Mouse (Mus musculus) forebrain, postnatal 0 days (tissue): Measurements from ENCODE around the gene Gtpbp2. TPM values are rescaled to one million over a fixed set of nuclear protein-coding genes. Genes with fewer than 3 reads are reported as not detected.

Experiments
- ATAC-seq: fragments of 200-750 bp; cut with Nextera tagmentation; 2 replicates; pipeline ENCODE4 v1.8.0; 2017; ENCODE audit warnings: mild to moderate bottlenecking, moderate library complexity
- DNase-seq: peaks from one replicate; pipeline ENCODE4 v3.0.0-alpha.2; 2015
- H3K27ac ChIP-seq: fragments of 300-500 bp; sonication (generic); 2 replicates; pipeline ENCODE4 v1.5.1; 2014; ENCODE audit warnings: low read depth, mild to moderate bottlenecking, antibody characterized with exemption, low read length, moderate library complexity, mixed read lengths
- H3K27me3 ChIP-seq: fragments of 300-500 bp; sonication (generic); 2 replicates; pipeline ENCODE4 v1.6.1; 2014; ENCODE audit warnings: mild to moderate bottlenecking, low read length, mixed read lengths; ENCODE audit not compliant: insufficient read depth
- H3K36me3 ChIP-seq: fragments of 300-500 bp; sonication (generic); 2 replicates; pipeline ENCODE4 v1.6.1; 2014; ENCODE audit warnings: mild to moderate bottlenecking, moderate library complexity; ENCODE audit not compliant: insufficient read depth
- H3K4me1 ChIP-seq: fragments of 300-500 bp; sonication (generic); 2 replicates; pipeline ENCODE4 v1.6.1; 2014; ENCODE audit warnings: antibody characterized with exemption; ENCODE audit not compliant: insufficient read depth
- H3K4me2 ChIP-seq: fragments of 300-500 bp; sonication (generic); 2 replicates; pipeline ENCODE4 v1.6.1; 2014; ENCODE audit warnings: low read depth, mild to moderate bottlenecking, moderate library complexity
- H3K4me3 ChIP-seq: fragments of 300-500 bp; sonication (generic); 2 replicates; pipeline ENCODE4 v1.5.1; 2014; ENCODE audit warnings: low read depth, low read length, mixed read lengths
- H3K9ac ChIP-seq: fragments of 300-500 bp; sonication (generic); 2 replicates; pipeline ENCODE4 v1.6.1; 2014; ENCODE audit warnings: mild to moderate bottlenecking
- H3K9me3 ChIP-seq: fragments of 300-500 bp; sonication (generic); 2 replicates; pipeline ENCODE4 v1.6.1; 2016; ENCODE audit warnings: low read length
- CTCF ChIP-seq: sonication (generic); IDR thresholded peaks from 2 replicates; pipeline ENCODE4 v1.5.1; 2016; ENCODE audit warnings: antibody characterized with exemption, control low read depth, low read depth
- WGBS: fragments of 180-500 bp; shearing (Covaris S2); extraction: QIAGEN DNeasy Blood & Tissue Kit; methylation state at CpG from one replicate; pipeline ENCODE4 v1.1.7; 2014; 5-methylcytosine and 5-hydroxymethylcytosine counted together
- polyA plus RNA-seq: library from polyadenylated mRNA; unstranded; fragments of >200 nt; fragmentation: Nextera tagmentation; extraction: Ambion mirVana; gene quantifications from 2 replicates; pipeline ENCODE4 v1.2.1, GENCODE M21; 2015
- total RNA-seq: library from RNA; depleted of rRNA; stranded (reverse); fragments of >200 nt; gene quantifications from 2 replicates; pipeline ENCODE4 v1.2.3, GENCODE M21; 2014; rRNA removed

The Gtpbp2 gene
- total RNA-seq (79.0 and 91.8 TPM in 2 replicates), polyA plus RNA-seq (14.8 and 19.8 TPM in 2 replicates)

GRCm38 (mm10) chr17:46160686-46161085 lies at the start of gene Gtpbp2:
Gene Gtpbp2, plus strand, starts transcription at chr17:46161032.
- peak; percentile 99 for ATAC-seq
- Histone ChIP-seq H3K27me3 (no peaks in the 10 kb centered on the region), H3K36me3 (peaks cover 15% of the 10 kb centered on the region), H3K4me3 (peak within 1 kb of the TSS; percentile 54), H3K27ac (peak within 1 kb of the TSS; percentile 63), H3K9ac (peak within 1 kb of the TSS; percentile 69), H3K4me2 (peak within 1 kb of the TSS; percentile 82), H3K4me1 (peaks cover 15% of the 10 kb centered on the region), H3K9me3 (no peaks in the 10 kb centered on the region)
- no peak for TF ChIP-seq CTCF
- WGBS: under 1% methylated on average over 23 of the region's 23 CpGs
- DNase-seq: peak; percentile 99

DNA sequence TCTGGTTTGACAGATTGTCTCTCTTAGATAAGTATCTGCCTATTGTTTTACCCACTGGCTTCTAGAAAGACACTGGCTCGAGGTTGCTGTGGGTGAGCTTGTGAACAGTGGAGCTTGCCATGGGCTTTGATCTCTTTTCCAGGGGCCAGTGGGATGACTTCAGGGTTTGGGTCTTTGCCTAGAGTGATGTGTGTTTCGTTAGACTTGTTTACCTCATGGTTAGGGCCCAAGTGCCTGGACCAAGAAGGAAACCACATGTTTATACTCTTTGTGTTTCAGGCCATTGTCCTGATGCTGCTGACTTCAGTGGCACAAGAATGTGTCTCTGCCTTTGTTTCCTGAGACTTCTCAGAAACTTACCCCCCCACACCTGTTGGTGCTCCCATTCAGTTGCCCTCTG lies 45.3 kb upstream of the Gtpbp2 start:
- Histone ChIP-seq H3K27ac (no peak overlapping the region), H3K4me1 (0 out of 2 replicates have a peak, but pooled peaks cover 5% of the 10 kb centered on the region), H3K36me3 (peaks cover 32% of the 10 kb centered on the region), H3K9me3 (no peaks in the 10 kb centered on the region), H3K4me3 (no peak overlapping the region), H3K4me2 (no peak overlapping the region), H3K27me3 (no peaks in the 10 kb centered on the region), H3K9ac (no peak overlapping the region)
- DNase-seq (no peak), ATAC-seq (no peak)
- WGBS: 44% methylated on average over 2 of the region's 2 CpGs
- no peak for TF ChIP-seq CTCF

DNA sequence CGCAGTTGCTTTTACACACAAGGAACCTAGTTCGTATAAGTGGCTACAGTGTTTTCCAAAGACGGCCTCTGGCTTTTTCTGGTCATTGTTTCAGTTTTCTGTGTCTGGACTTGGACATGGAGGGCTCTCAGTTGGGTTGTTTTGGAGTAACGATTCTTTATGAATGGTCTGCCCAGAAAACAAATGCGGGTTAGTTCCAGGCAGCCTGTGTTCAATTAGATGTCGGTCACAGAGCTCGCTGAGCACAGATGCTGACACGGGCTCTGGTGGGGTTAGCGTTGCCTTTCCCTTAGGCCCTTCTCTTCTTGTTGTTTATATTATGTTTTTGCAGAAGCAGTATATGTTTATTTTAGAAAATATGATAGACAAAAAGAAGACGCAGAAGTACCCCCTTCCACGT lies 44.7 kb upstream of the Gtpbp2 start:
- ATAC-seq: no peak
- no peak overlapping the region for H3K9ac ChIP-seq

DNA sequence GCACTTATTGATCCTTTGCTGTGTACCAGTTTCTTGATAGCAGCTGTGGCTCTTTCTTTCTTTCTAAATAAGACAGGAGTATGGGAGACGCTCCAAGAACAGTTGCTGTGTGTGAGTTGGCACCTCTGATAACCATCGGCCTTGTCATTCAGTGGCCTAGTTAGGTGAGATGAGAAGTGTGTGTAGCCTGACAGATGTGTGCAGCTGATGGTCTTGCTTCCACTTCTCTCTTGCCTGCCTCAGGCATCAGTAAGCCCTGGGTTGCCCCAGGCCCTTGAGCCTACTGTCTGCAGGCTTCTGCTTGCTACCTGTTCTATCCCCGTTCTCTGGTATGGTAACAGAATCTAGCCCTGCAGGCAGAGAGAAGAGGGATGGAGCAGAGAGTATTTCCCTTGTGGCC lies 44.0 kb upstream of the Gtpbp2 start:
- H3K27me3 ChIP-seq: no peaks in the 10 kb centered on the region
- H3K36me3 ChIP-seq: peaks cover 32% of the 10 kb centered on the region
- no peak overlapping the region for H3K4me3 ChIP-seq
- H3K4me1 ChIP-seq: no peaks in the 10 kb centered on the region
- WGBS: 94% methylated on average over 3 of the region's 3 CpGs
- no peaks in the 10 kb centered on the region for H3K9me3 ChIP-seq
- no peak overlapping the region for H3K27ac ChIP-seq
- no peak overlapping the region for H3K9ac ChIP-seq
- ATAC-seq: no peak
- no peak for TF ChIP-seq CTCF
- no peak overlapping the region for H3K4me2 ChIP-seq
- no peak for DNase-seq

More for the DNA sequence above, 44.7 kb upstream of the Gtpbp2 start:
- Histone ChIP-seq H3K4me2 (no peak overlapping the region), H3K9me3 (no peaks in the 10 kb centered on the region), H3K4me1 (0 out of 2 replicates have a peak, but pooled peaks cover 5% of the 10 kb centered on the region), H3K27ac (no peak overlapping the region), H3K4me3 (no peak overlapping the region), H3K27me3 (no peaks in the 10 kb centered on the region), H3K36me3 (peaks cover 32% of the 10 kb centered on the region)
- 74% methylated on average over 11 of the region's 11 CpGs for WGBS
- no peak for DNase-seq
- no peak for TF ChIP-seq CTCF

GRCm38 (mm10) chr17:46117623-46118422 lies 43.0 kb upstream of the Gtpbp2 start:
- 87% methylated on average over 13 of the region's 13 CpGs for WGBS
- Histone ChIP-seq H3K9me3 (no peaks in the 10 kb centered on the region), H3K4me3 (no peak overlapping the region), H3K9ac (no peak overlapping the region), H3K36me3 (peaks cover 40% of the 10 kb centered on the region), H3K4me1 (no peaks in the 10 kb centered on the region), H3K27me3 (no peaks in the 10 kb centered on the region), H3K27ac (no peak overlapping the region), H3K4me2 (no peak overlapping the region)
- no peak for ATAC-seq
- no peak for TF ChIP-seq CTCF
- DNase-seq: no peak

DNA sequence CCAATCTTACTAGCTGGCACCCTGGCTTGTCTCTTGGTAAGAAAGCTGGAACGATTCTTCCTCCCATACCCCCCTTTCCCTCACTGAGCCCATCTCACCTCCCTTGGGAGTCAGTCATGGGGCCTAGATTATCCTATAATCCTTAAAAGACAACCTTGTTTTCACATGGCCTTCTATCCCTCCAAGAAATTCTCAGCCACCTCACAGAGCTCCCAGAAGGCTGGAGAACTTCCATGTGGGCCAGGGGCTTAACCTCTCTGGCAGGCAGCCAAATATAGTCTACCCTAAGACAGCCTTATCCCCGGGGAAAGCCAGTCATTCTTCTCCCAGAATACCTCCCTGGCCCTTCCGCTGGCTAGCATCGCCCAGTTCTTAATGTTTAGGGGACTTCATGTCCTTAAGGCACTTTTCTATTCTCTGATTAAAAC lies 42.4 kb upstream of the Gtpbp2 start:
- DNase-seq: no peak
- Histone ChIP-seq H3K4me2 (no peak overlapping the region), H3K4me3 (no peak overlapping the region), H3K9ac (no peak overlapping the region), H3K27ac (no peak overlapping the region), H3K27me3 (no peaks in the 10 kb centered on the region), H3K9me3 (no peaks in the 10 kb centered on the region), H3K36me3 (peaks cover 46% of the 10 kb centered on the region), H3K4me1 (no peaks in the 10 kb centered on the region)
- ATAC-seq: no peak
- WGBS: 61% methylated on average over 4 of the region's 4 CpGs
- TF ChIP-seq CTCF: no peak

- Histone ChIP-seq H3K4me1 (no peaks in the 10 kb centered on the region), H3K27ac (no peak overlapping the region), H3K4me2 (no peak overlapping the region), H3K4me3 (no peak overlapping the region), H3K9me3 (no peaks in the 10 kb centered on the region), H3K36me3 (peaks cover 56% of the 10 kb centered on the region), H3K27me3 (no peaks in the 10 kb centered on the region), H3K9ac (no peak overlapping the region)
- ATAC-seq (no peak), DNase-seq (no peak)
- 93% methylated on average over 10 of the region's 10 CpGs for WGBS
- no peak for TF ChIP-seq CTCF
Observed at GRCm38 (mm10) chr17:46119641-46120040, 41.2 kb upstream of the Gtpbp2 start.
